29 mouse cellular contexts compared by ENCODE assay signal in the genomic region with DNA sequence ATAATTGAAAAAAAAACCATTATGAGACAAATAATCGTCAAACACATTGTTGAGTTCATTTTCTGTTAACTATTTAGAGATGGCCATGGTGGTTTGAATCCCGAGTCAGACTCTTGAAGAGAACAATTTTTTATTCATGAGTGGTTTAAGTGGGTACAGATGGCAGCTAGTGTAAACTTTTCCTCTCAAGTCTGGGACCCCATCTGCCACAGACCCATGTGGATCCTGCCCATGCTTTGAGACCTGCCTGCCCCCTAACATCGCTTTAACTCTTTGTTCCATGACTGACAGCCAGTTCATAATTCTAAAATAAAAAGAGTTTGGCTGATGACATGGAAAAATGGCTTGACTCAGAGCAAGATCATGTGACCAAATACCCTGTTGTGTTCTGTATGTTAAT.
A peak's percentile ranks its signal among the peaks of the same experiment; 100 is the strongest.
DNase-seq lines count a peak whose midpoint lies in the region; ATAC-seq and TF ChIP-seq lines count a peak whose summit lies in the region.
"Had no signal": no experiment of that assay in that cellular context is flagged by ENCODE, and none has a peak within 500 bp of the region (broad histone marks: within the 10 kb centered on the region; RNA-seq: fewer than 3 reads in every experiment).

No protein-coding gene starts in this region.

- no peak overlapping the region for H3K4me3 ChIP-seq in forebrain, embryonic 13.5 days
- H3K4me3 ChIP-seq in forebrain, embryonic 12.5 days (replicated peaks) = no peak overlapping the region
- no peak overlapping the region for H3K4me3 ChIP-seq in forebrain, postnatal 0 days (ENCODE audit: low read depth, low read length)
- H3K4me3 ChIP-seq in forebrain, embryonic 10.5 days = no peak overlapping the region
- H3K4me3 ChIP-seq: embryonic facial prominence, embryonic 15.5 days; heart, adult 2 months; heart, embryonic 10.5 days; heart, embryonic 13.5 days had no signal

- H3K4me2 ChIP-seq in forebrain, embryonic 13.5 days = no peak overlapping the region
- no peak overlapping the region for H3K4me2 ChIP-seq in forebrain, embryonic 12.5 days
- no peak overlapping the region for H3K4me2 ChIP-seq in forebrain, postnatal 0 days (ENCODE audit: low read depth)
- H3K4me2 ChIP-seq: embryonic facial prominence, embryonic 15.5 days; heart, embryonic 13.5 days; hindbrain, embryonic 14.5 days had no signal

- H3K9me3 ChIP-seq in forebrain, embryonic 13.5 days (replicated peaks) = no peaks in the 10 kb centered on the region
- no peaks in the 10 kb centered on the region for H3K9me3 ChIP-seq in forebrain, embryonic 12.5 days
- H3K9me3 ChIP-seq in forebrain, postnatal 0 days (ENCODE audit: low read length) = no peaks in the 10 kb centered on the region
- no peaks in the 10 kb centered on the region for H3K9me3 ChIP-seq in forebrain, embryonic 10.5 days
- H3K9me3 ChIP-seq: embryonic facial prominence, embryonic 15.5 days; G1E; heart, embryonic 10.5 days; heart, embryonic 13.5 days had no signal

- TF ChIP-seq CTCF in forebrain, postnatal 0 days (IDR thresholded peaks at IDR 0.05; ENCODE audit: low read depth) = no peak
- no peak for TF ChIP-seq CTCF in brain, embryonic 14.5 days (IDR thresholded peaks at IDR 0.05; ENCODE audit: borderline replicate concordance, extremely low read depth, insufficient read depth, insufficient read length)

- no peak overlapping the region for H3K9ac ChIP-seq in forebrain, embryonic 13.5 days
- H3K9ac ChIP-seq in forebrain, embryonic 12.5 days = no peak overlapping the region
- no peak overlapping the region for H3K9ac ChIP-seq in forebrain, postnatal 0 days
- H3K9ac ChIP-seq: embryonic facial prominence, embryonic 15.5 days; heart, embryonic 13.5 days; hindbrain, embryonic 14.5 days had no signal

- 0 out of 2 replicates have a peak, but pooled peaks cover 5% of the 10 kb centered on the region for H3K4me1 ChIP-seq in forebrain, embryonic 13.5 days
- H3K4me1 ChIP-seq in forebrain, embryonic 12.5 days = no peaks in the 10 kb centered on the region; the same call in 1 of the 2 replicates
- H3K4me1 ChIP-seq in forebrain, postnatal 0 days (ENCODE audit: insufficient read depth) = no peaks in the 10 kb centered on the region
- no peaks in the 10 kb centered on the region for H3K4me1 ChIP-seq in forebrain, embryonic 10.5 days
- H3K4me1 ChIP-seq: heart, embryonic 10.5 days; heart, embryonic 13.5 days had no signal

- 82% methylated on average over 3 of the region's 3 CpGs for WGBS in forebrain, embryonic 13.5 days
- 76% methylated on average over 3 of the region's 3 CpGs for WGBS in forebrain, embryonic 12.5 days
- WGBS in forebrain, postnatal 0 days = 63% methylated on average over 3 of the region's 3 CpGs
- WGBS in forebrain, embryonic 10.5 days = 83% methylated on average over 3 of the region's 3 CpGs

- H3K27ac ChIP-seq in forebrain, embryonic 13.5 days = no peak overlapping the region
- H3K27ac ChIP-seq in forebrain, embryonic 12.5 days = no peak overlapping the region
- H3K27ac ChIP-seq in forebrain, postnatal 0 days (ENCODE audit: low read depth, low read length) = no peak overlapping the region
- H3K27ac ChIP-seq in forebrain, embryonic 10.5 days = no peak overlapping the region
- H3K27ac ChIP-seq: embryonic facial prominence, embryonic 15.5 days; heart, adult 2 months; heart, embryonic 10.5 days; heart, embryonic 13.5 days; hindbrain, embryonic 14.5 days; hindbrain, postnatal 0 days had no signal

- ATAC-seq in forebrain, embryonic 13.5 days = peak; percentile 57; the same call in 1 of the 2 replicates
- no peak; the same call in 1 of the 2 replicates for ATAC-seq in forebrain, embryonic 12.5 days (ENCODE audit: low FRiP score)
- ATAC-seq in forebrain, postnatal 0 days = peak; percentile 29; the same call in 1 of the 2 replicates
- ATAC-seq: hindbrain, postnatal 0 days; inflammation-experienced regulatory T-cells, adult 6 months; intestine, embryonic 16.5 days; Patski had no signal

- H3K36me3 ChIP-seq in forebrain, embryonic 13.5 days (ENCODE audit: poor library complexity, severe bottlenecking) = no peaks in the 10 kb centered on the region
- H3K36me3 ChIP-seq in forebrain, embryonic 12.5 days (replicated peaks) = no peaks in the 10 kb centered on the region
- no peaks in the 10 kb centered on the region for H3K36me3 ChIP-seq in forebrain, postnatal 0 days (ENCODE audit: insufficient read depth)
- no peaks in the 10 kb centered on the region for H3K36me3 ChIP-seq in forebrain, embryonic 10.5 days (replicated peaks)
- H3K36me3 ChIP-seq: embryonic facial prominence, embryonic 15.5 days; G1E; heart, embryonic 10.5 days; heart, embryonic 13.5 days had no signal

- TF ChIP-seq POLR2A in brain, embryonic 14.5 days (IDR thresholded peaks at IDR 0.05; ENCODE audit: borderline replicate concordance, extremely low read depth, insufficient read depth, insufficient read length, poor library complexity, severe bottlenecking) = no peak

- H3K27me3 ChIP-seq in forebrain, embryonic 13.5 days = no peaks in the 10 kb centered on the region
- H3K27me3 ChIP-seq in forebrain, embryonic 12.5 days = no peaks in the 10 kb centered on the region
- no peaks in the 10 kb centered on the region for H3K27me3 ChIP-seq in forebrain, postnatal 0 days (ENCODE audit: insufficient read depth, low read length)
- H3K27me3 ChIP-seq in forebrain, embryonic 10.5 days (ENCODE audit: poor library complexity, severe bottlenecking) = no peaks in the 10 kb centered on the region
- H3K27me3 ChIP-seq: CH12.LX; embryonic facial prominence, embryonic 15.5 days; heart, embryonic 13.5 days; Patski had no signal

- DNase-seq in forebrain, postnatal 0 days = no peak
- no peak for DNase-seq in forebrain, embryonic 10.5 days (ENCODE audit: extremely low spot score, low spot score)
- DNase-seq in brain, embryonic 14.5 days (ENCODE audit: low read depth) = peak; percentile 39
- DNase-seq in layer of hippocampus, postnatal 25 days (ENCODE audit: extremely low spot score in 1 of 2, low spot score in 1 of 2) = no peak
- DNase-seq: adrenal gland, postnatal 10 days; adrenal gland, postnatal 36 days; B cell, adult 2 months; cerebellum, adult 11 months; cerebellum, adult 2 months; cerebellum, adult 9-11 months; cerebellum, postnatal 25 days; gastrocnemius, postnatal 10 days; gastrocnemius, postnatal 36 days; heart, adult 2 months; heart, postnatal 14 days; heart, postnatal 4 days; kidney, adult 18-20 months had no signal
